Mouse (Mus musculus) thymus, adult 2 months (tissue): ENCODE measurements around the gene Zfpm1.

ENCODE experiments used
- CTCF ChIP-seq: fragments of 200-500 bp; IDR thresholded peaks from 2 replicates; pipeline ENCODE4 v1.5.1; 2012; ENCODE audit warnings: mild to moderate bottlenecking, control low read depth, low read length, moderate library complexity, borderline replicate concordance; ENCODE audit not compliant: control insufficient read depth, poor library complexity, insufficient read depth; ENCODE audit errors: extremely low read depth
- POLR2A ChIP-seq: fragments of 200-500 bp; IDR thresholded peaks from 2 replicates; pipeline ENCODE4 v1.6.1; 2012; ENCODE audit warnings: mild to moderate bottlenecking, low read length, control low read depth, moderate library complexity; ENCODE audit not compliant: control insufficient read depth, poor library complexity, insufficient read depth; ENCODE audit errors: extremely low read depth

DNA sequence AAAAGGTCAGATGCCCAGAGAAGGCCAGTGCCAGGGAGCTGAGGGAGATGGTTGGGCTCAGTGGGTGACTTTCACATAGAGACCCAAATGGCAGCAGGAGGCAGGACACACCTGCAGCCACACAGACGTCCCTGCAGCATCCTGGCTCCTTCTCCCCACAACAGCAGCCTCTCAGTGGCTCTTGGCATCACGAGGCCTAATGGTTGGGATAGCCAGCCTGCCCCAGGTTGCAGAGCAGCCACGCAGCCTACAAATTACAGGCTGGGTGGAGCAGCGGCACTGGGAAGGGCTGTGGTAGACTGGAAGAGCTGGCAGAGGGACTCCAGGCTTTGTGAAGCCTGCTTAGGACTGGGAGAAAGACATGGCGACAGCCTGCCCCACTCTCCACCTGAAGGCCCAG is 29.6 kb upstream of the Zfpm1 start:
- TF ChIP-seq POLR2A (no peak), CTCF (no peak)
